ENCODE assay signal across 8 mouse cellular contexts in genomic region chr2:28204677-28205466, GRCm38 (mm10). TPM values are rescaled to one million over a fixed set of nuclear protein-coding genes. Genes with fewer than 3 reads are reported as not detected.
DNase-seq lines count a peak whose midpoint lies in the region; TF ChIP-seq lines count a peak whose summit lies in the region.

No protein-coding gene starts in this region.

- H3K27ac ChIP-seq in layer of hippocampus, adult 2 months = peak overlapping the region; percentile 81
- H3K27ac ChIP-seq in embryonic facial prominence, embryonic 10.5 days (replicated peaks) = no peak overlapping the region; the same call in 1 of the 2 replicates

- H3K4me1 ChIP-seq in embryonic facial prominence, embryonic 10.5 days = peaks cover 23% of the 10 kb centered on the region

- peaks cover 16% of the 10 kb centered on the region for H3K79me2 ChIP-seq in myocyte (ENCODE audit: control insufficient read depth, insufficient read depth)

- H3ac ChIP-seq in myocyte (ENCODE audit: control insufficient read depth, insufficient read length) = peak overlapping the region; percentile 92

- H3K27me3 ChIP-seq in embryonic facial prominence, embryonic 10.5 days (replicated peaks; ENCODE audit: low read depth, poor library complexity, severe bottlenecking) = peaks cover 41% of the 10 kb centered on the region
- H3K27me3 ChIP-seq in myocyte (ENCODE audit: control insufficient read depth, insufficient read depth, insufficient read length) = peaks cover 19% of the 10 kb centered on the region

- peak overlapping the region; percentile 85 for H3K4me2 ChIP-seq in myocyte (ENCODE audit: low read depth)

- H3K9me3 ChIP-seq in embryonic facial prominence, embryonic 10.5 days = no peaks in the 10 kb centered on the region

- TF ChIP-seq CTCF in layer of hippocampus, adult 2 months (conservative IDR thresholded peaks at IDR 0.05) = no peak

- peak in 1 of 2 experiments; percentile 28 for DNase-seq in layer of hippocampus, adult 2 months (ENCODE audit: low spot score in 2 of 2)
- no peak for DNase-seq in layer of hippocampus, adult 18-20 months (ENCODE audit: low spot score in 2 of 2)
- DNase-seq in embryonic facial prominence, embryonic 10.5 days (ENCODE audit: low spot score) = no peak
- DNase-seq in induced T-regulatory cell, adult 2 months (ENCODE audit: low read depth) = peak; percentile 9
- DNase-seq in layer of hippocampus, postnatal 14 days (ENCODE audit: low spot score in 2 of 2) = no peak
- no peak for DNase-seq in left cerebral cortex, adult 18-20 months (ENCODE audit: low spot score in 2 of 2)
- no peak for DNase-seq in cerebellum, postnatal 36 days

- H3K36me3 ChIP-seq in embryonic facial prominence, embryonic 10.5 days (replicated peaks) = no peaks in the 10 kb centered on the region
- no peaks in the 10 kb centered on the region for H3K36me3 ChIP-seq in myocyte (ENCODE audit: control insufficient read depth, insufficient read depth)

- WGBS in embryonic facial prominence, embryonic 10.5 days = 13% methylated on average over 19 of the region's 19 CpGs

- peak overlapping the region; percentile 42 for H3K4me3 ChIP-seq in layer of hippocampus, adult 2 months
- H3K4me3 ChIP-seq in embryonic facial prominence, embryonic 10.5 days = peak overlapping the region; percentile 75
- peak overlapping the region; percentile 36 for H3K4me3 ChIP-seq in myocyte

- TF ChIP-seq POLR2A in myocyte (IDR thresholded peaks at IDR 0.05; ENCODE audit: insufficient read length, low read depth) = no peak

TF ChIP-seq in myocyte, 11 proteins besides CTCF, POLR2A, EP300 and RAD21:
- no peak for TF ChIP-seq REST (IDR thresholded peaks at IDR 0.05; ENCODE audit: insufficient read depth, insufficient read length)
- no peak for TF ChIP-seq MAX (IDR thresholded peaks at IDR 0.05; ENCODE audit: low read depth)
- TF ChIP-seq MYOD1 (IDR thresholded peaks at IDR 0.05; ENCODE audit: control insufficient read depth in 1 of 3, insufficient read length in 2 of 3, low read depth in 2 of 3) = no peak
- TF ChIP-seq USF1 (IDR thresholded peaks at IDR 0.05; ENCODE audit: low read depth) = no peak
- TF ChIP-seq POLR2AphosphoS2 (IDR thresholded peaks at IDR 0.05; ENCODE audit: insufficient read length, low read depth) = no peak
- TF ChIP-seq TCF3 (IDR thresholded peaks at IDR 0.05; ENCODE audit: insufficient read length, low read depth) = no peak
- TF ChIP-seq SRF (IDR thresholded peaks at IDR 0.05; ENCODE audit: control insufficient read depth, insufficient read length, low read depth) = no peak
- TF ChIP-seq E2F4 (IDR thresholded peaks at IDR 0.05; ENCODE audit: insufficient read depth) = no peak
- no peak for TF ChIP-seq CEBPB (IDR thresholded peaks at IDR 0.05; ENCODE audit: insufficient read depth, poor library complexity, severe bottlenecking)
- no peak for TF ChIP-seq TCF12 (IDR thresholded peaks at IDR 0.05; ENCODE audit: insufficient read depth, poor library complexity, severe bottlenecking)
- no peak for TF ChIP-seq MYOG (IDR thresholded peaks at IDR 0.05; ENCODE audit: control insufficient read depth in 1 of 3, insufficient read depth in 1 of 3, insufficient read length in 2 of 3, low read depth in 2 of 3)

RNA-seq across cellular contexts. Expression of gene Olfm1, which starts 12.1 kb away (rescaled TPM):
- 1,000 to 10,000 TPM; 1,799 to 1,811 TPM for total RNA-seq in layer of hippocampus, adult 2 months (2021)
- total RNA-seq in layer of hippocampus, adult 18-20 months (2021) = 1,000 to 10,000 TPM; 1,731 to 1,771 TPM
- 16.8 and 20.4 TPM in 2 replicates for polyA plus RNA-seq in embryonic facial prominence, embryonic 10.5 days (2016; fragmentation: Nextera tagmentation; extraction: Ambion mirVana)
- polyA plus RNA-seq in myocyte (2012; fragmentation: generic; extraction: Trizol) = 57.5 TPM
- 1,000 to 10,000 TPM; 1,124 to 1,184 TPM for total RNA-seq in layer of hippocampus, postnatal 14 days (2021)
- total RNA-seq in left cerebral cortex, adult 18-20 months (2021) = 1,000 to 10,000 TPM; 1,494 to 1,506 TPM
